Mouse (Mus musculus) testis, adult 10 weeks (tissue): ENCODE results near the gene Prkcz. TPM values are rescaled to one million over a fixed set of nuclear protein-coding genes. Genes with fewer than 3 reads are reported as not detected.

Experiments
- polyA plus RNA-seq: library from polyadenylated mRNA; stranded (reverse); fragments of 350-450 nt; fragmentation: Illumina TruSeq; extraction: RNeasy Lipid Tissue Mini Kit (QIAGEN cat#74804); gene quantifications from one replicate; pipeline ENCODE4 v1.2.3, GENCODE M21; 2014; ENCODE audit warnings: low read depth, low replicate concordance

Prkcz gene
- 1.0 TPM for polyA plus RNA-seq

GRCm38 (mm10) chr4:155361303-155361791 lies at the start of gene Prkcz:
Gene Prkcz (minus strand): TSS chr4:155361361.

DNA sequence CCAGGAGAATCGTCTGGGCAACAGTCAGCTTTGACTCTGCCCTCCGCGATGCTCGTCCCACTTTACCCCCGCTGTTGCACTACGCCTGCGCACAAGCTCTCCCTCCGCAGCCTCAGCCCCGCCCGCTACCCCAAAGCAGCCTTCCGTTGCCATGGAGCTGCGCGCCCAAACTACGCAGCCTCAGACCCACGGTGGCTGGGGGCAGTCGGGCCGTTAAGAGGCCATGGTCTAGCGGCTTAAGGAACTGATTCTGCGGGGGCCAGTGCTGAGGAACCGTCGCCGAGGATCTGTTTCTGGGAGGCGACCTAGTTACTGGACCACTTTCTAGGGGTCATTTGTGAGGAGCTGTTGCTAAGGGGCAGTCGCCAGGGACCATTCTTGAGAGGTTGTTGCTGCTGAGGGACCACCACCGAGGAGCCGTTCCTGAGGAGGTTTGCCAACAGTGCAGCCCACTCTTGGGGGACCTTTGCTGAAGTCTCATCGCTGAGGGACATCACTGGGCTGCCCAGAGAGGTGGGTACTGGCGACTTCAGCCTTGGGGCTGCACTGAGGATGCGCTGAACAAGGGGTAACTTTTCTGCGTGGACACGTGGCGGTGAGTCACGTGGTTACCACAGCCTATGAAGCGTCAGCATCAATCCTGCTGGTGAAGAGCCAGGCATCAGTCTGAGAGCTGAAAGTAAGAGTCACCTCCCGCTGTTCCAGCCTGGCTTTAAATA lies 48.1 kb upstream of the Prkcz start, which contains the start of gene Cfap74:
Gene Cfap74 (plus strand): TSS at position 133 of the 719 bp plus-strand sequence.

GRCm38 (mm10) chr4:155397511-155398221 lies 36.5 kb upstream of the Prkcz start, which contains the start of gene Gabrd:
Gene Gabrd (minus strand): TSS chr4:155398112.

DNA sequence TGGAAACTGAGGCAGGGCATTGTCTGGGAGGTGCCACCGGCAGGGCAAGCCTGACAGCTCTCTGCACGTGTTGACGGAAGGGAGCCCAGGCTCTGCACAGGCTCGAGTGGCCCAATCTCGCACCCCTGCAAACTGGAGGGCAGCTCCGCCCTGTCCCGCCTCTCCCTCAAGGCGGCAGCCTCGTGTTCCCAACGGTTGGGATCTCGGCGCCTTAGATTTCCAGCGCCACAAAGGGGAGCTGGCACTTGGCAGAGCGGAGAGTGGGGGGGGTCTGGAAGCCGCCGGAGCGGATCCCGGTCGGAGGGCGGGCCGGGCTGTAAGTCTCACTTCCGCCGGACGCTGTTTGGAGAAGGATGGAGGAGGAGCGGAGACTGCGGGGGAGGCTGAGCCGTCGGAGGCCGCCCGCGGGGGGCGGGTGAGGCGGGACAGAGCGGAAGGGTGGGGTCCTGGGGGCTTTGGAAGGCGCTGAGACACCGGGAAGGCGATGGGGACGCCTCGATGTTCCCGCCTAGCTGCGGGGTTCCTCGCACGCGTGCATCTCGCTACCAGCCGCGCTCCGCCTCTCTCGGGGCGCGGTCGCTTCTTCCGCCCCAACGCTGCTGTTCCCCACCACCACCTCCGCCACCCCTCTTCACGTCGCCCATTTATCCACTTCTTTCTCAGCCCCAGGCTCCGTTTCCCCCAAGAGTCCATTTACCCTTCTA lies 111.4 kb downstream of the Prkcz start, which contains the start of gene Faap20:
Gene Faap20 (plus strand): TSS at position 155 of the 704 bp plus-strand sequence.

GRCm38 (mm10) chr4:155222552-155222840 lies 138.7 kb downstream of the Prkcz start, which contains the start of gene Ski:
Gene Ski (minus strand): TSS chr4:155222592.

Other genes with a start within 250 kb of the Prkcz start
- gene Ski, start 138.8 kb downstream of the Prkcz start, polyA plus RNA-seq = 5.8 TPM
- gene Faap20, start 111.6 kb downstream of the Prkcz start, polyA plus RNA-seq = 0.64 TPM
- gene Gabrd, start 36.8 kb upstream of the Prkcz start, polyA plus RNA-seq = not detected
- gene Cfap74, start 47.8 kb upstream of the Prkcz start, polyA plus RNA-seq = 24.6 TPM
- gene Tmem52, start 107.8 kb upstream of the Prkcz start, polyA plus RNA-seq = not detected
- gene Gnb1, start 130.0 kb upstream of the Prkcz start, polyA plus RNA-seq = 78.4 TPM
- gene Nadk, start 201.0 kb upstream of the Prkcz start, polyA plus RNA-seq = 20.0 TPM
- 5.4 TPM for gene Slc35e2, start 240.1 kb upstream of the Prkcz start, polyA plus RNA-seq